Mouse (Mus musculus) forebrain, embryonic 14.5 days (tissue): ENCODE data around the gene Hist1h1d. TPM values are rescaled to one million over a fixed set of nuclear protein-coding genes. Genes with fewer than 3 reads are reported as not detected.
"Not testable (repeated sequence)": the region's sequence is repeated elsewhere in the genome, so short reads cannot be mapped to it uniquely, and the experiment has no call there.

Experiments used
- ATAC-seq: fragments of 200-750 bp; cut with Nextera tagmentation; 2 replicates; pipeline ENCODE4 v1.8.0; 2017; ENCODE audit warnings: mild to moderate bottlenecking, moderate library complexity
- DNase-seq: peaks from one replicate; pipeline ENCODE4 v3.0.0-alpha.2; 2015; ENCODE audit warnings: low spot score
- H3K27ac ChIP-seq: fragments of 300-500 bp; sonication (generic); 2 replicates; pipeline ENCODE4 v1.5.1; 2014; ENCODE audit warnings: low read depth, mild to moderate bottlenecking, control low read depth, low read length, moderate library complexity
- H3K27me3 ChIP-seq: fragments of 300-500 bp; sonication (generic); replicated peaks from 2 replicates; pipeline ENCODE4 v1.6.1; 2014; ENCODE audit warnings: low read length, control low read depth, mixed read lengths; ENCODE audit not compliant: control insufficient read depth, insufficient read depth
- H3K36me3 ChIP-seq: fragments of 300-500 bp; sonication (generic); 2 replicates; pipeline ENCODE4 v1.6.1; 2014; ENCODE audit warnings: low read length, control low read depth; ENCODE audit not compliant: control insufficient read depth, insufficient read depth
- H3K4me1 ChIP-seq: fragments of 300-500 bp; sonication (generic); 2 replicates; pipeline ENCODE4 v1.6.1; 2014; ENCODE audit warnings: antibody characterized with exemption, low read length, control low read depth; ENCODE audit not compliant: control insufficient read depth, insufficient read depth
- H3K4me2 ChIP-seq: fragments of 300-500 bp; sonication (generic); 2 replicates; pipeline ENCODE4 v1.6.1; 2014; ENCODE audit warnings: mild to moderate bottlenecking, control low read depth, low read length
- H3K4me3 ChIP-seq: fragments of 300-500 bp; sonication (generic); 2 replicates; pipeline ENCODE4 v1.5.1; 2014; ENCODE audit warnings: low read depth, low read length, control low read depth
- H3K9ac ChIP-seq: fragments of 300-500 bp; sonication (generic); 2 replicates; pipeline ENCODE4 v1.6.1; 2014; ENCODE audit warnings: mild to moderate bottlenecking, low read length, control low read depth, moderate library complexity
- H3K9me3 ChIP-seq: fragments of 300-500 bp; sonication (generic); replicated peaks from 2 replicates; pipeline ENCODE4 v1.6.1; 2016; ENCODE audit warnings: low read length, control low read depth, mixed read lengths; ENCODE audit not compliant: control insufficient read depth
- WGBS: fragments of 180-500 bp; shearing (Covaris S2); extraction: QIAGEN DNeasy Blood & Tissue Kit; methylation state at CpG from one replicate; pipeline ENCODE4 v1.1.7; 2014; 5-methylcytosine and 5-hydroxymethylcytosine counted together
- polyA plus RNA-seq: library from polyadenylated mRNA; unstranded; fragments of >200 nt; fragmentation: Nextera tagmentation; extraction: Ambion mirVana; gene quantifications from 2 replicates; pipeline ENCODE4 v1.2.1, GENCODE M21; 2014

The Hist1h1d gene
- polyA plus RNA-seq, 1 experiment from 2014 or later = 0.52 TPM

GRCm38 (mm10) chr13:23573034-23573897 is 20.2 kb downstream of the Hist1h1d start:
- Histone ChIP-seq H3K9ac (peak overlapping the region; percentile 84), H3K4me2 (peak overlapping the region; percentile 83), H3K27ac (peak overlapping the region; percentile 93), H3K4me3 (peak overlapping the region; percentile 46), H3K4me1 (peaks cover 28% of the 10 kb centered on the region)
- DNase-seq, ATAC-seq, H3K27me3 ChIP-seq, H3K9me3 ChIP-seq, H3K36me3 ChIP-seq: not testable (repeated sequence)
- WGBS = 6% methylated on average over 18 of the region's 20 CpGs

- peak; percentile 90 for ATAC-seq
- Histone ChIP-seq H3K27ac (peak within 1 kb of the TSS; percentile 93), H3K4me1 (peaks cover 28% of the 10 kb centered on the region), H3K4me2 (peak within 1 kb of the TSS; percentile 83), H3K9ac (peak within 1 kb of the TSS; percentile 84), H3K4me3 (peak within 1 kb of the TSS; percentile 46)
- H3K36me3 ChIP-seq, H3K9me3 ChIP-seq, H3K27me3 ChIP-seq: not testable (repeated sequence)
- DNase-seq = peak; percentile 100
- WGBS = under 1% methylated on average over 22 of the region's 42 CpGs
These were observed 20.9 kb downstream of the Hist1h1d start, which contains the start of the genes Hist1h2bf and Hist1h2ad for GRCm38 (mm10) chr13:23573898-23574524. Hist1h2bf (minus strand) TSS chr13:23574196. Hist1h2ad (plus strand) TSS chr13:23574381.

- H3K36me3 ChIP-seq, H3K9me3 ChIP-seq, ATAC-seq, H3K27me3 ChIP-seq: not testable (repeated sequence)
- under 1% methylated on average over 6 of the region's 39 CpGs for WGBS
- peak overlapping the region; percentile 54; the same call in 1 of the 2 replicates for H3K9ac ChIP-seq
- peak overlapping the region; percentile 37 for H3K4me3 ChIP-seq
- peak; percentile 43 for DNase-seq
- H3K27ac ChIP-seq = peak overlapping the region; percentile 84
- peaks cover 28% of the 10 kb centered on the region for H3K4me1 ChIP-seq
- H3K4me2 ChIP-seq = peak overlapping the region; percentile 83
These were observed 21.6 kb downstream of the Hist1h1d start for GRCm38 (mm10) chr13:23574546-23575170.

GRCm38 (mm10) chr13:23575271-23575851 is 22.3 kb downstream of the Hist1h1d start, which contains the start of gene Hist1h3d:
Hist1h3d (plus strand) TSS chr13:23575763.
- H3K4me3 ChIP-seq = peak within 1 kb of the TSS; percentile 37
- no peaks in the 10 kb centered on the region for H3K9me3 ChIP-seq
- ATAC-seq = peak; percentile 53
- H3K9ac ChIP-seq = peak within 1 kb of the TSS; percentile 74
- WGBS = 0% methylated on average over 17 of the region's 18 CpGs
- H3K4me2 ChIP-seq = peak within 1 kb of the TSS; percentile 77
- DNase-seq = peak; percentile 96
- H3K4me1 ChIP-seq = peaks cover 28% of the 10 kb centered on the region
- H3K27me3 ChIP-seq = no peaks in the 10 kb centered on the region
- H3K36me3 ChIP-seq = no peaks in the 10 kb centered on the region
- peak within 1 kb of the TSS; percentile 84 for H3K27ac ChIP-seq

- 0% methylated on average over 8 of the region's 40 CpGs for WGBS
- peak overlapping the region; percentile 77 for H3K4me2 ChIP-seq
- not testable (repeated sequence) for DNase-seq
These were observed 22.8 kb downstream of the Hist1h1d start for GRCm38 (mm10) chr13:23575864-23576313.

GRCm38 (mm10) chr13:23576351-23576881 is 23.4 kb downstream of the Hist1h1d start:
- Histone ChIP-seq H3K9ac (peak overlapping the region; percentile 74), H3K4me1 (peaks cover 31% of the 10 kb centered on the region), H3K27me3 (no peaks in the 10 kb centered on the region), H3K27ac (peak overlapping the region; percentile 78), H3K9me3 (no peaks in the 10 kb centered on the region), H3K36me3 (no peaks in the 10 kb centered on the region), H3K4me3 (peak overlapping the region; percentile 37), H3K4me2 (peak overlapping the region; percentile 77)
- ATAC-seq (no peak), DNase-seq (no peak)
- WGBS = 2% methylated on average over 7 of the region's 7 CpGs

More at GRCm38 (mm10) chr13:23575864-23576313, 22.8 kb downstream of the Hist1h1d start:
- ATAC-seq, H3K36me3 ChIP-seq, H3K9me3 ChIP-seq, H3K27me3 ChIP-seq: not testable (repeated sequence)
- H3K4me1 ChIP-seq = peaks cover 29% of the 10 kb centered on the region
- H3K27ac ChIP-seq = peak overlapping the region; percentile 78
- peak overlapping the region; percentile 74 for H3K9ac ChIP-seq
- H3K4me3 ChIP-seq = peak overlapping the region; percentile 37

- 36% methylated on average over 6 of the region's 6 CpGs for WGBS
- H3K4me1 ChIP-seq = peaks cover 30% of the 10 kb centered on the region
- ATAC-seq (no peak), DNase-seq (no peak)
- H3K4me2 ChIP-seq = peak overlapping the region; percentile 77
- peak overlapping the region; percentile 78; the same call in 1 of the 2 replicates for H3K27ac ChIP-seq
- H3K36me3 ChIP-seq = no peaks in the 10 kb centered on the region
- peak overlapping the region; percentile 74 for H3K9ac ChIP-seq
- H3K27me3 ChIP-seq = no peaks in the 10 kb centered on the region
- H3K4me3 ChIP-seq = peak overlapping the region; percentile 37
- H3K9me3 ChIP-seq = no peaks in the 10 kb centered on the region
These were observed 24.0 kb downstream of the Hist1h1d start for GRCm38 (mm10) chr13:23576906-23577639.
